Mouse (Mus musculus): ENCODE results near the gene Thsd7a. TPM values are rescaled to one million over a fixed set of nuclear protein-coding genes. Genes with fewer than 3 reads are reported as not detected.

Thsd7a gene
- polyA plus RNA-seq, 1 experiment from 2014 or later, result 3.6 TPM

DNA sequence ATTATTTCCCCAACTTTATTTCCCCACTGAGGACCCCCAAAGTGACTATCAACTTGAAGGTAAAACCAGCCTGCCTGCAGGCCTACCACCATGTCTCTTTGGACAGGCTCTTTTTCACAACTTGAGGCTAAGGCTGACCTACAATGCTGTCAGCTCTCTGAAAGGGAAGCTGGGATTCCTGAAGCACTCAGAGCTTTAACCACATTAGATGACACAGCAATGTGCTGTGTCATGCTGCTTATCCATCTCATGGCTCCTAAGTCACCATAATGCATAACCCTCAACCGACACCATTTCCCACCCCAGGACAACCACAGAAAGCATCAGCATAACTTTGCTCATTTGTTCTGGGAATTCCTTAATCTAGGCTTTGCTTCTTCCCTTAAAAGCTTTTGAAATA, 255.6 kb downstream of the Thsd7a start:
- no peaks in the 10 kb centered on the region for H3K27me3 ChIP-seq
- no peak for ATAC-seq (ENCODE audit: insufficient number of reproducible peaks, insufficient read depth, low FRiP score, low TSS enrichment, low read depth)
- 84% methylated on average over 1 of the region's 1 CpGs for WGBS

GRCm38 (mm10) chr6:12488882-12489281, 260.3 kb downstream of the Thsd7a start:
- 80% methylated on average over 1 of the region's 1 CpGs for WGBS
- Histone ChIP-seq H3K4me3 (no peak overlapping the region), H3K9ac (no peak overlapping the region), H3K4me2 (no peak overlapping the region), H3K9me3 (no peaks in the 10 kb centered on the region), H3K4me1 (no peaks in the 10 kb centered on the region), H3K27ac (no peak overlapping the region), H3K27me3 (no peaks in the 10 kb centered on the region), H3K36me3 (no peaks in the 10 kb centered on the region)
- no peak for ATAC-seq (ENCODE audit: insufficient number of reproducible peaks, insufficient read depth, low FRiP score, low TSS enrichment, low read depth)

More for the DNA sequence above, 255.6 kb downstream of the Thsd7a start:
- no peak overlapping the region for H3K27ac ChIP-seq
- H3K4me2 ChIP-seq, result no peak overlapping the region
- no peaks in the 10 kb centered on the region for H3K36me3 ChIP-seq
- no peaks in the 10 kb centered on the region for H3K4me1 ChIP-seq
- H3K4me3 ChIP-seq, result no peak overlapping the region
- no peak overlapping the region for H3K9ac ChIP-seq
- H3K9me3 ChIP-seq, result no peaks in the 10 kb centered on the region

- H3K36me3 ChIP-seq, result no peaks in the 10 kb centered on the region
- no peak overlapping the region for H3K4me2 ChIP-seq
- H3K9ac ChIP-seq, result no peak overlapping the region
- ATAC-seq (ENCODE audit: insufficient number of reproducible peaks, insufficient read depth, low FRiP score, low TSS enrichment, low read depth), result no peak
- no peaks in the 10 kb centered on the region for H3K4me1 ChIP-seq
- no peaks in the 10 kb centered on the region for H3K9me3 ChIP-seq
- no peaks in the 10 kb centered on the region for H3K27me3 ChIP-seq
- H3K27ac ChIP-seq, result no peak overlapping the region
- WGBS, result 80% methylated on average over 5 of the region's 5 CpGs
- H3K4me3 ChIP-seq, result no peak overlapping the region
Measured at GRCm38 (mm10) chr6:12481527-12482163, 267.6 kb downstream of the Thsd7a start.

DNA sequence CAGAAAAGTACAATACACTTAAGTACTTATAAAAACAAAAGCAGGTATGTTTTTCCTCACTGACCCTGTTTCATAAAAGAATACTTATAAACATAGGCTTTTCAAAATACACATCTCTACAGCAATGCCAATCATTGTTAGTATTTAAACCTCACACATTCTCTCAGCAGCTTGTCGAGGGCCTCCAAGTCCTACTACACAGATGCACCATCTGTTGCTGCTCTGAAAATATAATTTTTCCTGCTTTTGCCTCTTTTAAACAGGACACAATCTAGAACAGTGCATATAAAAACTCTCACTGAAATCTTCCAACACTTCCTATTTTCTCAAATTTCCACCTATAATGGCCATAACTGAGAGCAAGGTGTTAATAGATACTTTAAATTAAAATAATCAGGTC, 270.9 kb downstream of the Thsd7a start:
- Histone ChIP-seq H3K4me2 (no peak overlapping the region), H3K4me1 (no peaks in the 10 kb centered on the region), H3K27ac (no peak overlapping the region), H3K36me3 (no peaks in the 10 kb centered on the region), H3K27me3 (no peaks in the 10 kb centered on the region), H3K9ac (no peak overlapping the region), H3K4me3 (no peak overlapping the region), H3K9me3 (no peaks in the 10 kb centered on the region)
- 79% methylated on average over 1 of the region's 1 CpGs for WGBS
- ATAC-seq (ENCODE audit: insufficient number of reproducible peaks, insufficient read depth, low FRiP score, low TSS enrichment, low read depth), result no peak

DNA sequence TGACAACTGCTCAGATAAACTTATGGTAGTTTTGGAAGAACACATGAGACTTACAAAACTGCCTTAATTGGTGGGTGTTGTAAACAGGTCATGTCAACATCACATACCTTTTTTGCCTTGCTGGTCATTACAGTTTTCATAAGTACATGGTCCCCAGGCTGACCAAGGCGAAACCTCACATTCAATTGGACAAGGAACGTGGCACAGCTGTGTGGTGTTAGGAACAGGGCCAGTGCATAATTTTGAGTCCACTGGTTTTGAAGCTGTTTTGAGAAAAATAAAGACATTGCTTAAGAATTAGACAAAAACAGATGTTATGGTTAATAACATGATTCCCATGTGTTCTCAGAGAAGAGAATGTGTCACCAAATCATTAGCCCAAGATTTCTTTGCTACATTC, 278.3 kb downstream of the Thsd7a start:
- Histone ChIP-seq H3K36me3 (no peaks in the 10 kb centered on the region), H3K9me3 (no peaks in the 10 kb centered on the region), H3K4me1 (peaks cover 9% of the 10 kb centered on the region; the same call in 1 of the 2 replicates), H3K4me2 (no peak overlapping the region), H3K4me3 (no peak overlapping the region), H3K27ac (no peak overlapping the region), H3K27me3 (no peaks in the 10 kb centered on the region), H3K9ac (no peak overlapping the region)
- WGBS, result 73% methylated on average over 2 of the region's 2 CpGs
- ATAC-seq (ENCODE audit: insufficient number of reproducible peaks, insufficient read depth, low FRiP score, low TSS enrichment, low read depth), result no peak

DNA sequence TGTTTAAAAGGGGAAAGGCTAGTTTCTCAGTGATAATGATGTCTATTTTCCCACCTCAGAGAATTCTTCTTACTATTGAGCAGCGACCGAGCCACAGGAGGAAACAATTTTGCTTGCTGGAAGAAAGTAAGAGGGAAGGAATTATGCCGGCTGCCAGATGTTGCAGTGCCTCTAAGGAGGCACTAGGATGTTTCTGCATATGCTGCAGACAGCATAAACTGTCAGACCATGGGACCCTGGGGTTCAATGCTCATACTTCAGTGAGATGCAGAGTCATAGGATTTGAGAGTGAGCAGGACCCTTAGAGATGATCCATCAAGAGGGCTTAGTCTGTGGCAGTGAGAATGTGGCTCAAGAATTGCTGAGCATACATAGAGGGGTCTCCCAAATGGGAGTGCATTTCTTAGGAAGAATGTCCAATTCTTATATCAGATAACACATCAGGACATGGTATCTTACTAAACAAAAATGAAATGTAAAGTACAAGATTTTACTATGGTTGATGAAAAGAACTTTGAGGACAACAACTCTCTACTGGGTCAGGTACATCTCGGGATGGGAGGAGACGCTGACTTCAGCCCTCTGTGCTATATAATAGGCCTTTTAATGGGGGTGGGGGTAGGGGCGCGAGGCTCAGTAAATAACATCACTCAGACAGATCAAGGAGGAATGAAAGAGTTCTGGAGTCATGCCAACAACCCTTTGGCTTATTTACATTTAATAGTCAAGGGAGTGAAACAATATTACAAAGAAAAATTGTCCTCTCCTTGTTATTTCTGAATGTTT, 281.7 kb downstream of the Thsd7a start:
- no peak overlapping the region for H3K4me2 ChIP-seq
- WGBS, result 36% methylated on average over 7 of the region's 7 CpGs
- ATAC-seq (ENCODE audit: insufficient number of reproducible peaks, insufficient read depth, low FRiP score, low TSS enrichment, low read depth), result no peak
- peaks cover 14% of the 10 kb centered on the region; the same call in 1 of the 2 replicates for H3K4me1 ChIP-seq
- no peaks in the 10 kb centered on the region for H3K36me3 ChIP-seq
- no peak overlapping the region for H3K4me3 ChIP-seq
- H3K9me3 ChIP-seq, result no peaks in the 10 kb centered on the region
- no peak overlapping the region for H3K9ac ChIP-seq
- H3K27ac ChIP-seq, result no peak overlapping the region
- no peaks in the 10 kb centered on the region for H3K27me3 ChIP-seq

GRCm38 (mm10) chr6:12458841-12459240, 290.4 kb downstream of the Thsd7a start:
- no peaks in the 10 kb centered on the region for H3K9me3 ChIP-seq
- no peak overlapping the region for H3K27ac ChIP-seq
- H3K4me1 ChIP-seq, result no peaks in the 10 kb centered on the region
- ATAC-seq (ENCODE audit: insufficient number of reproducible peaks, insufficient read depth, low FRiP score, low TSS enrichment, low read depth), result no peak
- no peak overlapping the region for H3K4me3 ChIP-seq
- 85% methylated on average over 4 of the region's 4 CpGs for WGBS
- no peaks in the 10 kb centered on the region for H3K27me3 ChIP-seq
- H3K4me2 ChIP-seq, result no peak overlapping the region
- H3K9ac ChIP-seq, result no peak overlapping the region
- no peaks in the 10 kb centered on the region for H3K36me3 ChIP-seq

GRCm38 (mm10) chr6:12457451-12457850, 291.8 kb downstream of the Thsd7a start:
- H3K27ac ChIP-seq, result no peak overlapping the region
- no peaks in the 10 kb centered on the region for H3K9me3 ChIP-seq
- no peaks in the 10 kb centered on the region for H3K4me1 ChIP-seq
- no peaks in the 10 kb centered on the region for H3K27me3 ChIP-seq
- H3K4me3 ChIP-seq, result no peak overlapping the region
- no peak overlapping the region for H3K9ac ChIP-seq
- H3K36me3 ChIP-seq, result no peaks in the 10 kb centered on the region
- ATAC-seq (ENCODE audit: insufficient number of reproducible peaks, insufficient read depth, low FRiP score, low TSS enrichment, low read depth), result no peak
- H3K4me2 ChIP-seq, result no peak overlapping the region
- WGBS, result 85% methylated on average over 1 of the region's 1 CpGs

DNA sequence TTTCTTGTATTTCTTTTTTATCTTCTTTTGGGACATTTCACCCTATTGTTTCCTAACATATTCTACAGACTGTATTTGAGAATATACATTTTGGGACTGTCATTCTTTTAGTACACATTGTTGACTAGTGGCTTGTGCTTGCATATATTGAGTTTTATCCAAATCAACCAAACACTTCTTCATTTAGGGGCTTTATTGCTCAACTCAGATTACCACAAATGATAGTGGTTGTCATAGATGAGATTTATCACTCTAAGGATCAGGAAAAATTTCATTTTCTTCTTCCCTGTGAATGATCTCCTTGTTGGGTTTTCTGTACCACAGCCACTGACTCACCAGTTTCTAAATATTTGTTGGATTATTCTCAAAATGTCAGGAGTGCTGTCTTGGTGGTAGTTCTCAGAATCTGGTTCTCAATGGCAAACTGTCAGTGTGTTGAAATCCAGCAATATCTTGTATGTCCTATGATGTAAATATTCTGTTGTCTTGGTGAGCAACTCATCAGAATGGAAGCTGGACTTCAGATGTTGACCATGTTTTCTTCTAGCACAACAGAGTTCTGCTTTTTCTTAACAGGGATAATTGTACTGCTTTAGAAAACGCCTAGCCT, 294.2 kb downstream of the Thsd7a start:
- Histone ChIP-seq H3K4me2 (no peak overlapping the region), H3K27ac (no peak overlapping the region), H3K9ac (no peak overlapping the region), H3K36me3 (no peaks in the 10 kb centered on the region), H3K9me3 (no peaks in the 10 kb centered on the region), H3K27me3 (no peaks in the 10 kb centered on the region), H3K4me1 (no peaks in the 10 kb centered on the region), H3K4me3 (no peak overlapping the region)
- 68% methylated on average over 1 of the region's 1 CpGs for WGBS
- ATAC-seq (ENCODE audit: insufficient number of reproducible peaks, insufficient read depth, low FRiP score, low TSS enrichment, low read depth), result no peak

GRCm38 (mm10) chr6:12454132-12454531, 295.1 kb downstream of the Thsd7a start:
- Histone ChIP-seq H3K4me1 (no peaks in the 10 kb centered on the region), H3K27me3 (no peaks in the 10 kb centered on the region), H3K9me3 (no peaks in the 10 kb centered on the region), H3K27ac (no peak overlapping the region), H3K4me2 (no peak overlapping the region), H3K9ac (no peak overlapping the region), H3K4me3 (no peak overlapping the region), H3K36me3 (no peaks in the 10 kb centered on the region)
- no peak for ATAC-seq (ENCODE audit: insufficient number of reproducible peaks, insufficient read depth, low FRiP score, low TSS enrichment, low read depth)
- whole genome bisulfite sequencing, result 76% methylated on average over 3 of the region's 3 CpGs

DNA sequence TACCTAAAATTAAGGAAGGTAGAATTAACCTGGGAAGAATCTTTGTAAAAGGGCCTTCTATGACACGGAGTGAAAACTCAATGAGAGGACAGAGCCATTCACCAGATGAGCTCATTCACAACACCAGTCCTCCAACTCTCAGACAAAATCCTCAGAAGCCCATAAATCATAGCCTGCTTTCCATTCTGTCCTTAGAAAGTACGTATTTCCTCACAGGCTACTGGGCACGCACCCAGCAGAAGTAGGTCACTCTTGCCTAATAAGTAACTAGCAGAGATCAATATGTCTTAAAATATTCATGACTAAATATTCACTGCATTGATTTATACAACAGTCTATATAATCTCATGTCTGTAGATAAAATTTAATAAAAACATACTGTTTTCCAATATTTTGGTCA, 300.4 kb downstream of the Thsd7a start:
- no peak for ATAC-seq (ENCODE audit: insufficient number of reproducible peaks, insufficient read depth, low FRiP score, low TSS enrichment, low read depth)
- no peak overlapping the region for H3K4me3 ChIP-seq
- no peaks in the 10 kb centered on the region for H3K36me3 ChIP-seq
- no peak overlapping the region for H3K4me2 ChIP-seq
- no peak overlapping the region for H3K27ac ChIP-seq
- H3K4me1 ChIP-seq, result no peaks in the 10 kb centered on the region
- WGBS, result 80% methylated on average over 3 of the region's 3 CpGs
- H3K9me3 ChIP-seq, result no peaks in the 10 kb centered on the region
- H3K9ac ChIP-seq, result no peak overlapping the region
- H3K27me3 ChIP-seq, result no peaks in the 10 kb centered on the region

DNA sequence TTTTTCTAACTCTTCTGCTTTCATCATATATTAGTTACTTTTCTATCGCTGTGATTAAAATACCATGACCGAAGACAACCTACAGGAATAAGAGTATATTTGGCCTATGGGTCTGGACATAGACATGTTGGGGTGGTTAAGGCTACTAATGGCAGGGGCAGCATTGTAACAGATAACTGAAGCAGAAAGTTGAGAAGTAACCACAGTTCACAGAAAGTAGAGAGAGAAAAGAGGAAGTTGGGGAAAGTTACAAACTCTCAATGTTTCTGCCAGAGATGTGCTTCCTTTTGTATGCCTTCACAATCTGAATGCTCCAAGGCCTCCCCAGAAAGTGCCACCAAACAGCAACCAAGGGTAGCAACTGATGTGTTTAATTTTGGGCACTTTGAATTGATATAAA, 303.7 kb downstream of the Thsd7a start:
- no peak for ATAC-seq (ENCODE audit: insufficient number of reproducible peaks, insufficient read depth, low FRiP score, low TSS enrichment, low read depth)
- H3K4me2 ChIP-seq, result no peak overlapping the region
- H3K27me3 ChIP-seq, result no peaks in the 10 kb centered on the region
- H3K4me3 ChIP-seq, result no peak overlapping the region
- no peaks in the 10 kb centered on the region for H3K4me1 ChIP-seq
- H3K9ac ChIP-seq, result no peak overlapping the region
- WGBS, result 91% methylated on average over 2 of the region's 2 CpGs
- H3K27ac ChIP-seq, result no peak overlapping the region
- no peaks in the 10 kb centered on the region for H3K9me3 ChIP-seq
- H3K36me3 ChIP-seq, result no peaks in the 10 kb centered on the region
